Mouse (Mus musculus): ENCODE measurements around the gene Pom121. TPM values are rescaled to one million over a fixed set of nuclear protein-coding genes. Genes with fewer than 3 reads are reported as not detected.

The Pom121 gene
- polyA plus RNA-seq (2016; fragmentation: Nextera tagmentation; extraction: Ambion mirVana): 16.5 and 17.0 TPM in 2 replicates

- peak; percentile 88 for ATAC-seq (ENCODE audit: low FRiP score, low read depth)
- H3K27me3 ChIP-seq (replicated peaks): peaks cover 4% of the 10 kb centered on the region; the same call in 1 of the 2 replicates
- under 1% methylated on average over 110 of the region's 110 CpGs for WGBS
Observed at GRCm38 (mm10) chr5:135394004-135394823, at the start of gene Pom121. Gene Pom121 (minus strand): TSS chr5:135394546.

DNA sequence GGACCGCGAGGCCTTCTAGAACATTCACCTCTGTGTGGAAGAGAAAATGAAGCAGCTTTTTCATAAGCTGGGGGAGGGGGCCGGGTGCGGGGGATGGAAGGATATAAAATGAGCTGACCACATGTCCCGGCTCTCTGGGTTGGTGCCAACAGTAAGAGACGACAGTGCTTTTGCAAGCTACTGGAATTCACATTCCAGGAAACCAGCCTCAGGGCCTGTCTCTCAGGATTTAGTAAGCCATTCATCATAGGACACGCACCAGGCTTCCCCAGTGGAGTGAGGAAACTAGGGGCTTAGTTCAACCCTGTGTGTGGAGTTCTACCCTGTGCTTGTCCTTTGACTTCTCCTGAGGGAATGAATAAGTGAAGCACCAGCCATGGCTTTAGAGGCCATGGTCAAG is 48.1 kb upstream of the Pom121 start:
- H3K9me3 ChIP-seq: no peaks in the 10 kb centered on the region
- no peak overlapping the region for H3K4me2 ChIP-seq (replicated peaks)
- no peak for ATAC-seq (ENCODE audit: low FRiP score, low read depth)
- H3K27ac ChIP-seq: no peak overlapping the region
- H3K9ac ChIP-seq: no peak overlapping the region
- 77% methylated on average over 7 of the region's 7 CpGs for WGBS
- no peaks in the 10 kb centered on the region for H3K4me1 ChIP-seq
- H3K27me3 ChIP-seq (replicated peaks): no peaks in the 10 kb centered on the region
- peaks cover 73% of the 10 kb centered on the region for H3K36me3 ChIP-seq
- no peak overlapping the region for H3K4me3 ChIP-seq

More at GRCm38 (mm10) chr5:135394004-135394823, at the start of gene Pom121:
- H3K27ac ChIP-seq: 0 out of 2 replicates have a peak within 1 kb of the TSS, but pooled peaks have one; percentile 50
- H3K4me3 ChIP-seq: peak within 1 kb of the TSS; percentile 99
- peak within 1 kb of the TSS; percentile 98 for H3K9ac ChIP-seq
- H3K4me2 ChIP-seq (replicated peaks): peak within 1 kb of the TSS; percentile 92
- no peaks in the 10 kb centered on the region for H3K9me3 ChIP-seq
- peaks cover 10% of the 10 kb centered on the region for H3K4me1 ChIP-seq
- H3K36me3 ChIP-seq: peaks cover 30% of the 10 kb centered on the region

GRCm38 (mm10) chr5:135435039-135435438 is 40.7 kb upstream of the Pom121 start:
- Histone ChIP-seq H3K36me3 (peaks cover 88% of the 10 kb centered on the region), H3K9ac (no peak overlapping the region), H3K4me3 (no peak overlapping the region), H3K27ac (no peak overlapping the region), H3K4me1 (no peaks in the 10 kb centered on the region), H3K9me3 (peaks cover 5% of the 10 kb centered on the region; the same call in 1 of the 2 replicates), H3K4me2 (replicated peaks) (no peak overlapping the region), H3K27me3 (replicated peaks) (no peaks in the 10 kb centered on the region)
- ATAC-seq (ENCODE audit: low FRiP score, low read depth): no peak
- WGBS: 97% methylated on average over 10 of the region's 10 CpGs

- H3K4me3 ChIP-seq: no peak overlapping the region
- ATAC-seq (ENCODE audit: low FRiP score, low read depth): no peak
- H3K27ac ChIP-seq: no peak overlapping the region
- H3K9ac ChIP-seq: no peak overlapping the region
- 99% methylated on average over 4 of the region's 4 CpGs for WGBS
- H3K4me1 ChIP-seq: no peaks in the 10 kb centered on the region
- peaks cover 92% of the 10 kb centered on the region for H3K36me3 ChIP-seq
- no peak overlapping the region for H3K4me2 ChIP-seq (replicated peaks)
- no peaks in the 10 kb centered on the region for H3K27me3 ChIP-seq (replicated peaks)
- H3K9me3 ChIP-seq: peaks cover 5% of the 10 kb centered on the region; the same call in 1 of the 2 replicates
Observed at GRCm38 (mm10) chr5:135433861-135434260, 39.5 kb upstream of the Pom121 start.

- no peak overlapping the region for H3K4me3 ChIP-seq
- no peak for ATAC-seq (ENCODE audit: low FRiP score, low read depth)
- peaks cover 95% of the 10 kb centered on the region for H3K36me3 ChIP-seq
- peaks cover 5% of the 10 kb centered on the region; the same call in 1 of the 2 replicates for H3K9me3 ChIP-seq
- no peaks in the 10 kb centered on the region for H3K4me1 ChIP-seq
- H3K9ac ChIP-seq: no peak overlapping the region
- WGBS: 92% methylated on average over 6 of the region's 6 CpGs
- no peak overlapping the region for H3K27ac ChIP-seq
- no peak overlapping the region for H3K4me2 ChIP-seq (replicated peaks)
- no peaks in the 10 kb centered on the region for H3K27me3 ChIP-seq (replicated peaks)
Observed at GRCm38 (mm10) chr5:135431111-135431510, 36.8 kb upstream of the Pom121 start.

DNA sequence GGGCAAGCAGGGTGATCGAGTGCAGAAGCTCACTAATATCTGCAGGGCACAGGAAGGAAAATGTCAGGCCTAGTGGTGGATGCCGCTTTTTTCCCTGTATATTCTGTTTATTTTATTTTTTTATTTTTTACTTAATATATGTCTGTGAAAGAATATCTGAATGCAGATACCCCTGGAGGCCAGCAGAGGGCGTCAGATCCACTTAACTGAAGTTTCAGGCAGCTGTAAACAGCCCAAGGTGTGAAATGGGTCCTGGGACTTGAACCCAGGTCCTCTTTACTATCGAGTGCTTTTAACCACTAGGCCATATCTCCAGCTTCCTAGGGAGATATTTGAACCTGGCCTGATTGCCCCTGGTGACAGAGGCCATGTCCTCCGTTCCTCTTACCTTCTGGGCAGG is 34.4 kb upstream of the Pom121 start:
- no peak for ATAC-seq (ENCODE audit: low FRiP score, low read depth)
- Histone ChIP-seq H3K27me3 (replicated peaks) (no peaks in the 10 kb centered on the region), H3K4me2 (replicated peaks) (no peak overlapping the region), H3K36me3 (peaks cover 95% of the 10 kb centered on the region), H3K9ac (no peak overlapping the region), H3K4me3 (no peak overlapping the region), H3K9me3 (0 out of 2 replicates have a peak, but pooled peaks cover under 1% of the 10 kb centered on the region), H3K27ac (no peak overlapping the region), H3K4me1 (no peaks in the 10 kb centered on the region)
- 74% methylated on average over 5 of the region's 5 CpGs for WGBS

- Histone ChIP-seq H3K27me3 (replicated peaks) (no peaks in the 10 kb centered on the region), H3K4me3 (no peak overlapping the region), H3K4me2 (replicated peaks) (no peak overlapping the region), H3K36me3 (peaks cover 55% of the 10 kb centered on the region), H3K4me1 (no peaks in the 10 kb centered on the region), H3K27ac (no peak overlapping the region), H3K9me3 (no peaks in the 10 kb centered on the region), H3K9ac (no peak overlapping the region)
- 91% methylated on average over 9 of the region's 9 CpGs for WGBS
- ATAC-seq (ENCODE audit: low FRiP score, low read depth): no peak
Observed at GRCm38 (mm10) chr5:135410266-135410665, 15.9 kb upstream of the Pom121 start.

DNA sequence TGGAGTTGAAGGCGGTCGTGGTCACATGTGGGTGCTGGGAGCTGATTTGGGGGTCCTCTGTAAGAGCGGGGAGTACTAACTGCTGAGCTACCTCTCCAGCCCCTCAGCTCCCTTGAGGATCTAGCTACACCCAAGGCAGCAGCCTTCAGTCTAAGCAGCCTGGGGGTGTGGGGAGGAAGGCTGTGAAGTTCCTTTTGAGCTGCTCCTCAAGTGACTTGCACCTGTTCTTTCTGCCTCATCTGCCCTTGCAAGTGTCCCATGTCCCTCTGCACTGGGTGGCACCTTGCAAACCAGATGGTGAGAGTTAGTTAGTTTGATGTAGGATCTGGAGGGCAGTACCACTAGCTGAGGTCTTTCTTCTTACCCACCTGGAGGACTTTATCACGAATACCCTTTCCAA is 13.8 kb upstream of the Pom121 start:
- Histone ChIP-seq H3K9me3 (no peaks in the 10 kb centered on the region), H3K27ac (no peak overlapping the region), H3K4me2 (replicated peaks) (no peak overlapping the region), H3K9ac (no peak overlapping the region), H3K4me3 (no peak overlapping the region), H3K36me3 (peaks cover 35% of the 10 kb centered on the region), H3K27me3 (replicated peaks) (no peaks in the 10 kb centered on the region), H3K4me1 (peaks cover 4% of the 10 kb centered on the region; the same call in 1 of the 2 replicates)
- 92% methylated on average over 4 of the region's 4 CpGs for WGBS
- no peak for ATAC-seq (ENCODE audit: low FRiP score, low read depth)

DNA sequence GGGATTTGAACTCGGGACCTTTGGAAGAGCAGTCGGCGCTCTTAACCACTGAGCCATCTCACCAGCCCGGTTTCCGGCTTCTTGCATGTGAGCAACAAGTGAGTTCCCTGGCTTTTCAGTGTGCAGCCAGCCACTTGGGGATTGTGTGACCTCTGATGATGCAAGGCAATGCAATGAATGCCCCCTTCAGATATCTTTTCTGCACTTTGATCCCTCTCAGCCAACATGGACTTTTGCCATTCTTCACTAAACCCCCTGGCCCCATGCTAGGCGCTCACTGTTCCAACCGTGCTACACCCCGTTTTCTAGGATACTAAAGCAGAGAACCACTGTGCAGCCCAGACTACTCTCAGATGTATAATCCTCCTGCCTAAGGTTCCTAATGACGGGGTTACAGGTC is 11.1 kb upstream of the Pom121 start:
- no peak overlapping the region for H3K4me3 ChIP-seq
- H3K27ac ChIP-seq: no peak overlapping the region
- H3K9me3 ChIP-seq: peaks cover 2% of the 10 kb centered on the region; the same call in 1 of the 2 replicates
- WGBS: 87% methylated on average over 9 of the region's 9 CpGs
- H3K4me1 ChIP-seq: peaks cover 4% of the 10 kb centered on the region; the same call in 1 of the 2 replicates
- no peak for ATAC-seq (ENCODE audit: low FRiP score, low read depth)
- no peak overlapping the region for H3K9ac ChIP-seq
- peaks cover 15% of the 10 kb centered on the region for H3K36me3 ChIP-seq
- H3K27me3 ChIP-seq (replicated peaks): no peaks in the 10 kb centered on the region
- no peak overlapping the region for H3K4me2 ChIP-seq (replicated peaks)

DNA sequence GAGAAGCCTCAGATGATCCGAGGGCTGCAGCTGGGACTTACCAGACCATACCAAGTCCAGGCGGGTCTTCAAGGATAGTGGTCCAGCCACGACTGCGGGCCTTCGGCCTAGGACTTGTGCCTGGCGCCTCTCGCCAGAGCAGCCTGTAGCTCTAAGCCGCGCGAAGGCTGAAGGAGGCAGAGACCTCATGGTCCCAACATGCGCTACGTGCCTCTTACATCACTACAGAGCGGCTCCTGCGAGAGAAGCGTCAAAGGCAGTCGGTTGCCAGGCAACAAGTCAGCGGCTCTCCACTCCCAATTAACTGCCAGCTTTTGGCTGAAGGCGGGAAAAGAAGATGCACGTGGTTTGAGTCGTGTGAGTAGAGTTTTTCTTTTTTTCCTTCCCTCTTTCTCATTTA is 10.3 kb upstream of the Pom121 start:
- Histone ChIP-seq H3K4me3 (no peak overlapping the region), H3K4me2 (replicated peaks) (peak overlapping the region; percentile 22; the same call in 1 of the 2 replicates), H3K27me3 (replicated peaks) (no peaks in the 10 kb centered on the region), H3K4me1 (peaks cover 4% of the 10 kb centered on the region; the same call in 1 of the 2 replicates), H3K9ac (no peak overlapping the region), H3K36me3 (peaks cover 7% of the 10 kb centered on the region), H3K9me3 (peaks cover 2% of the 10 kb centered on the region; the same call in 1 of the 2 replicates), H3K27ac (no peak overlapping the region)
- ATAC-seq (ENCODE audit: low FRiP score, low read depth): no peak
- 40% methylated on average over 20 of the region's 20 CpGs for WGBS

GRCm38 (mm10) chr5:135400244-135400643 is 5.9 kb upstream of the Pom121 start:
- ATAC-seq (ENCODE audit: low FRiP score, low read depth): no peak
- Histone ChIP-seq H3K27me3 (replicated peaks) (peaks cover 4% of the 10 kb centered on the region; the same call in 1 of the 2 replicates), H3K27ac (no peak overlapping the region), H3K9ac (no peak overlapping the region), H3K4me2 (replicated peaks) (no peak overlapping the region), H3K4me1 (peaks cover 4% of the 10 kb centered on the region; the same call in 1 of the 2 replicates), H3K36me3 (no peaks in the 10 kb centered on the region), H3K9me3 (peaks cover 2% of the 10 kb centered on the region; the same call in 1 of the 2 replicates), H3K4me3 (no peak overlapping the region)
- 16% methylated on average over 2 of the region's 2 CpGs for WGBS

GRCm38 (mm10) chr5:135399382-135399781 is 5.0 kb upstream of the Pom121 start:
- no peak overlapping the region for H3K4me2 ChIP-seq (replicated peaks)
- H3K4me3 ChIP-seq: no peak overlapping the region
- no peak for ATAC-seq (ENCODE audit: low FRiP score, low read depth)
- no peak overlapping the region for H3K27ac ChIP-seq
- WGBS: 70% methylated on average over 6 of the region's 6 CpGs
- H3K27me3 ChIP-seq (replicated peaks): peaks cover 4% of the 10 kb centered on the region; the same call in 1 of the 2 replicates
- H3K9me3 ChIP-seq: peaks cover 2% of the 10 kb centered on the region; the same call in 1 of the 2 replicates
- H3K9ac ChIP-seq: no peak overlapping the region
- 0 out of 2 replicates have a peak, but pooled peaks cover under 1% of the 10 kb centered on the region for H3K4me1 ChIP-seq
- H3K36me3 ChIP-seq: no peaks in the 10 kb centered on the region

Measured in neural tube, embryonic 12.5 days (tissue).